Comparison of ENCODE assay signal across 30 mouse cellular contexts in the genomic region with DNA sequence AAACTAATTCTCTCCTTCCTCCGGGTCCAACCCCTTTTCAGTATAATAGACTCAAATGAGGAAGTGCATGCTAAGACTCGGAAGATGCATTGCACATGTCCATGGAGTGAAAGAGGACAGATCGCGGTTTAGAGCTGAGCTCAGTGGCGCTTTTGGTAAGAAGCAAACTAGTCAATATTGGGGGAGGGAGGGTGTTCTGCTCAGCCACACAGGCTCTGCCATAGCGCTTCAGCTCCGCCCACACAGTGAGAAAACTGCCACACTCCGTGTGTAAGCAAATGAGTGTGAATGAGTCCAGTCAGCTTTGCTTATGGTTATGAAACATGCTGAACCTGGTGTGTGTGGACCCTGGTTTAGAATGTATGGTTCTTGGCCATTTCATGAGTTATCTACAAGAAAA.
DNase-seq lines count a peak whose midpoint lies in the region; ATAC-seq and TF ChIP-seq lines count a peak whose summit lies in the region.
"Had no signal": no experiment of that assay in that cellular context is flagged by ENCODE, and none has a peak within 500 bp of the region (broad histone marks: within the 10 kb centered on the region; RNA-seq: fewer than 3 reads in every experiment).

No protein-coding gene starts in this region.

- no peaks in the 10 kb centered on the region for H3K9me3 ChIP-seq in CH12.LX (replicated peaks; ENCODE audit: low read length)
- H3K9me3 ChIP-seq: G1E; heart, embryonic 13.5 days; hindbrain, embryonic 10.5 days; hindbrain, embryonic 15.5 days; liver, embryonic 13.5 days; midbrain, embryonic 15.5 days had no signal

- H3K27ac ChIP-seq in CH12.LX (ENCODE audit: insufficient read depth, low read depth) = no peak overlapping the region
- H3K27ac ChIP-seq: gastrocnemius, adult 2 months; heart, embryonic 13.5 days; hindbrain, embryonic 10.5 days; hindbrain, embryonic 15.5 days; kidney, postnatal 0 days; liver, embryonic 13.5 days; midbrain, embryonic 15.5 days; stomach, postnatal 0 days had no signal

- peak; percentile 11 for DNase-seq in lung, postnatal 36 days
- no peak for DNase-seq in lung, postnatal 10 days
- DNase-seq in CH12.LX (ENCODE audit: extremely low read depth) = peak; percentile 91
- DNase-seq in kidney, adult 11 months = no peak
- no peak for DNase-seq in left cerebral cortex, adult 11 months (ENCODE audit: low spot score)
- no peak for DNase-seq in right cerebral cortex, postnatal 25 days
- DNase-seq: adrenal gland, postnatal 14 days; cerebellum, adult 18-20 months; cerebellum, postnatal 10 days; gastrocnemius, adult 2 months; heart, postnatal 10 days; kidney, adult 2 months; kidney, postnatal 4 days; left cerebral cortex, postnatal 4 days; liver, embryonic 13.5 days; lung, adult 2 months; right cerebral cortex, adult 18-20 months; thymus, adult 18-20 months; thymus, postnatal 25 days had no signal

- in situ Hi-C loops in CH12.LX (cut with MboI; ENCODE audit: low pct_ligation_motif_present, low pct_unique_long_range_greater_than_20kb, low sequenced_read_pairs) = no loop called here

- H3K4me1 ChIP-seq in CH12.LX (ENCODE audit: control insufficient read depth in 1 of 2, insufficient read depth in 2 of 2) = peaks cover 2 to 26% of the 10 kb centered on the region in 2 experiments; a peak in 3 of 4 replicates
- H3K4me1 ChIP-seq: heart, embryonic 13.5 days; hindbrain, embryonic 10.5 days; hindbrain, embryonic 15.5 days; liver, embryonic 13.5 days; midbrain, embryonic 15.5 days had no signal

- H3K4me2 ChIP-seq in CH12.LX (ENCODE audit: insufficient read depth, low read depth, poor library complexity, severe bottlenecking) = peak overlapping the region; percentile 95
- H3K4me2 ChIP-seq: heart, embryonic 13.5 days; hindbrain, embryonic 15.5 days; liver, embryonic 13.5 days; midbrain, embryonic 15.5 days had no signal

- no peaks in the 10 kb centered on the region; the same call in 1 of the 2 replicates for H3K79me2 ChIP-seq in CH12.LX (replicated peaks; ENCODE audit: control insufficient read depth, extremely low read depth, insufficient read depth, poor library complexity, severe bottlenecking)

- ATAC-seq in megakaryocyte progenitor cell, adult 5-6 weeks (replicated peaks; ENCODE audit: poor library complexity) = peak; percentile 37; the same call in 1 of the 2 replicates
- ATAC-seq: forebrain, embryonic 16.5 days; inflammation-experienced regulatory T-cells, adult 6 months; midbrain, embryonic 15.5 days had no signal

- dilution Hi-C loops in CH12.LX (cut with MboI; ENCODE audit: extremely low pct_ligation_motif_present, extremely low pct_unique_long_range_greater_than_20kb, low sequenced_read_pairs) = no loop called here

- H3K27me3 ChIP-seq in CH12.LX (replicated peaks) = no peaks in the 10 kb centered on the region
- H3K27me3 ChIP-seq: heart, embryonic 13.5 days; hindbrain, embryonic 15.5 days; liver, embryonic 13.5 days; midbrain, embryonic 15.5 days had no signal

- TF ChIP-seq RAD21 in CH12.LX (IDR thresholded peaks at IDR 0.05; ENCODE audit: low read depth, low read length) = no peak

- TF ChIP-seq EP300 in CH12.LX (IDR thresholded peaks at IDR 0.05; ENCODE audit: low read length) = peak; percentile 63

- peak overlapping the region; percentile 19 to 36 (median 30) for H3K4me3 ChIP-seq in CH12.LX (replicated peaks in 1 of 3; ENCODE audit: low read depth in 2 of 3, low read length in 2 of 3, poor library complexity in 1 of 3)
- H3K4me3 ChIP-seq: erythroblast, embryonic 14.5 days; gastrocnemius, adult 2 months; heart, embryonic 13.5 days; hindbrain, embryonic 10.5 days; hindbrain, embryonic 15.5 days; liver, embryonic 13.5 days; midbrain, embryonic 15.5 days had no signal

- no peak for TF ChIP-seq CTCF in CH12.LX (conservative IDR thresholded peaks at IDR 0.05 in 1 of 2, IDR thresholded peaks at IDR 0.05 in 1 of 2; ENCODE audit: low read depth in 2 of 2, low read length in 2 of 2)

- no peak for TF ChIP-seq POLR2A in CH12.LX (IDR thresholded peaks at IDR 0.05; ENCODE audit: low read depth, low read length)

- H3K36me3 ChIP-seq in CH12.LX (replicated peaks in 1 of 2; ENCODE audit: control insufficient read depth in 1 of 2, insufficient read depth in 1 of 2, low read length in 1 of 2) = no peaks in the 10 kb centered on the region
- H3K36me3 ChIP-seq: G1E; heart, embryonic 13.5 days; hindbrain, embryonic 10.5 days; hindbrain, embryonic 15.5 days; liver, embryonic 13.5 days; midbrain, embryonic 15.5 days had no signal

- no peak overlapping the region for H3K9ac ChIP-seq in CH12.LX (ENCODE audit: insufficient read depth, low read depth)
- H3K9ac ChIP-seq: heart, embryonic 13.5 days; hindbrain, embryonic 15.5 days; liver, embryonic 13.5 days; midbrain, embryonic 15.5 days had no signal

TF ChIP-seq in CH12.LX, 34 proteins besides CTCF, POLR2A, EP300 and RAD21:
- 0 out of 2 replicates have a peak, but pooled peaks have one; percentile 19 for TF ChIP-seq TBP (conservative IDR thresholded peaks at IDR 0.05; ENCODE audit: low read depth, low read length)
- no peak for TF ChIP-seq USF1 (IDR thresholded peaks at IDR 0.05; ENCODE audit: low read depth, low read length)
- no peak for TF ChIP-seq CHD1 (IDR thresholded peaks at IDR 0.05; ENCODE audit: low read depth, low read length)
- TF ChIP-seq CHD2 (IDR thresholded peaks at IDR 0.05; ENCODE audit: low read length) = peak; percentile 59; the same call in 1 of the 2 replicates
- TF ChIP-seq IRF4 (IDR thresholded peaks at IDR 0.05; ENCODE audit: low read depth, low read length) = peak; percentile 61
- peak; percentile 63; the same call in 1 of the 2 replicates for TF ChIP-seq ZMIZ1 (IDR thresholded peaks at IDR 0.05; ENCODE audit: low read depth, low read length)
- TF ChIP-seq HCFC1 (IDR thresholded peaks at IDR 0.05; ENCODE audit: low read depth, low read length) = peak; percentile 30; the same call in 1 of the 2 replicates
- TF ChIP-seq KAT2A (IDR thresholded peaks at IDR 0.05; ENCODE audit: insufficient replicate concordance, low read length) = no peak
- TF ChIP-seq SMC3 (IDR thresholded peaks at IDR 0.05; ENCODE audit: low read depth, low read length) = no peak
- no peak for TF ChIP-seq GABPA (IDR thresholded peaks at IDR 0.05; ENCODE audit: insufficient replicate concordance, low read depth, low read length)
- TF ChIP-seq JUND (conservative IDR thresholded peaks at IDR 0.05; ENCODE audit: low read depth, low read length) = 0 out of 2 replicates have a peak, but pooled peaks have one; percentile 18
- peak; percentile 48 for TF ChIP-seq RCOR1 (conservative IDR thresholded peaks at IDR 0.05; ENCODE audit: low read depth, low read length)
- no peak for TF ChIP-seq POLR2AphosphoS2 (IDR thresholded peaks at IDR 0.05; ENCODE audit: low read depth, low read length)
- 0 out of 2 replicates have a peak, but pooled peaks have one; percentile 39 for TF ChIP-seq MEF2A (IDR thresholded peaks at IDR 0.05; ENCODE audit: borderline replicate concordance, low read depth, low read length)
- no peak for TF ChIP-seq ZNF384 (IDR thresholded peaks at IDR 0.05; ENCODE audit: low read depth, low read length)
- 0 out of 2 replicates have a peak, but pooled peaks have one; percentile 38 for TF ChIP-seq NELFE (IDR thresholded peaks at IDR 0.05; ENCODE audit: low read depth, low read length)
- 0 out of 2 replicates have a peak, but pooled peaks have one; percentile 42 for TF ChIP-seq TCF12 (IDR thresholded peaks at IDR 0.05; ENCODE audit: low read depth, low read length)
- peak; percentile 78 for TF ChIP-seq MXI1 (IDR thresholded peaks at IDR 0.05; ENCODE audit: low read depth, low read length)
- TF ChIP-seq JUN (IDR thresholded peaks at IDR 0.05; ENCODE audit: insufficient read depth, low read depth, low read length) = no peak
- no peak for TF ChIP-seq ZKSCAN1 (IDR thresholded peaks at IDR 0.05; ENCODE audit: borderline replicate concordance, low read depth, low read length)
- TF ChIP-seq MAX (IDR thresholded peaks at IDR 0.05; ENCODE audit: low read length) = no peak; the same call in none of the 2 replicates
- TF ChIP-seq UBTF (IDR thresholded peaks at IDR 0.05; ENCODE audit: low read depth, low read length) = no peak
- TF ChIP-seq E2F4 (IDR thresholded peaks at IDR 0.05; ENCODE audit: insufficient replicate concordance, low read depth, low read length) = no peak
- TF ChIP-seq ZC3H11A (IDR thresholded peaks at IDR 0.05; ENCODE audit: low read depth, low read length) = no peak
- peak; percentile 52; the same call in 1 of the 2 replicates for TF ChIP-seq MAZ (IDR thresholded peaks at IDR 0.05; ENCODE audit: low read depth, low read length)
- no peak for TF ChIP-seq USF2 (conservative IDR thresholded peaks at IDR 0.05; ENCODE audit: low read depth, low read length)
- peak; percentile 52; the same call in 1 of the 2 replicates for TF ChIP-seq MAFK (IDR thresholded peaks at IDR 0.05; ENCODE audit: insufficient replicate concordance, low read length)
- TF ChIP-seq ELF1 (IDR thresholded peaks at IDR 0.05; ENCODE audit: low read depth, low read length) = peak; percentile 84
- TF ChIP-seq PAX5 (IDR thresholded peaks at IDR 0.05; ENCODE audit: low read length) = no peak
- peak; percentile 65 for TF ChIP-seq BHLHE40 (IDR thresholded peaks at IDR 0.05; ENCODE audit: low read depth, low read length)
- TF ChIP-seq MYC (IDR thresholded peaks at IDR 0.05; ENCODE audit: low read depth, low read length) = peak; percentile 82; the same call in 1 of the 2 replicates
- peak; percentile 18; the same call in 1 of the 2 replicates for TF ChIP-seq ETS1 (conservative IDR thresholded peaks at IDR 0.05; ENCODE audit: low read depth, low read length)
- TF ChIP-seq NRF1 (IDR thresholded peaks at IDR 0.05; ENCODE audit: low read depth, low read length) = peak; percentile 52
- peak; percentile 76 for TF ChIP-seq SIN3A (IDR thresholded peaks at IDR 0.05; ENCODE audit: low read length)

Comparison
In these comparisons a context has a peak if more than half of its experiments do, and no peak if none do; other contexts are left out.
1. DNase-seq: peak in lung, postnatal 36 days (single experiment) and CH12.LX (single experiment); none in lung, postnatal 10 days (single experiment), kidney, adult 11 months (single experiment), left cerebral cortex, adult 11 months (single experiment) and right cerebral cortex, postnatal 25 days (single experiment).